Mouse (Mus musculus) cerebellum, adult 2 months (tissue): ENCODE results near the gene Lman2. TPM values are rescaled to one million over a fixed set of nuclear protein-coding genes. Genes with fewer than 3 reads are reported as not detected.

ENCODE experiments used
- DNase-seq, 2 experiments: peaks; one replicate each; pipeline ENCODE4 v3.0.0; 2021
- H3K27ac ChIP-seq: fragments of 200-500 bp; 2 replicates; pipeline ENCODE4 v1.5.1; 2012; ENCODE audit warnings: low read length, control low read depth, inconsistent platforms; ENCODE audit not compliant: insufficient read depth
- H3K27me3 ChIP-seq: fragments of 200-500 bp; 2 replicates; pipeline ENCODE4 v1.6.1; 2012; ENCODE audit warnings: inconsistent platforms, mild to moderate bottlenecking, low read length, moderate library complexity; ENCODE audit not compliant: control insufficient read depth, insufficient read depth
- H3K4me1 ChIP-seq: fragments of 200-500 bp; 2 replicates; pipeline ENCODE4 v1.6.1; 2011; ENCODE audit warnings: low read length; ENCODE audit not compliant: control insufficient read depth, insufficient read depth
- H3K4me3 ChIP-seq: fragments of 200-500 bp; replicated peaks from 2 replicates; pipeline ENCODE3; 2011; ENCODE audit warnings: mild to moderate bottlenecking, low read depth, low read length, control low read depth; ENCODE audit not compliant: insufficient read depth
- CTCF ChIP-seq: fragments of 200-500 bp; IDR thresholded peaks from 2 replicates; pipeline ENCODE4 v1.5.1; 2011; ENCODE audit warnings: low read depth, mild to moderate bottlenecking, control low read depth, low read length, moderate library complexity, borderline replicate concordance; ENCODE audit not compliant: insufficient read depth
- POLR2A ChIP-seq: fragments of 200-500 bp; IDR thresholded peaks from 2 replicates; pipeline ENCODE4 v1.6.1; 2011; ENCODE audit warnings: low read length, control low read depth, borderline replicate concordance; ENCODE audit not compliant: insufficient read depth
- WGBS: fragments of 180-500 bp; shearing (Covaris S2); methylation state at CpG from one replicate; pipeline ENCODE4 v1.1.7; 2018; 5-methylcytosine and 5-hydroxymethylcytosine counted together
- polyA plus RNA-seq: library from polyadenylated mRNA; depleted of rRNA; stranded (reverse); fragments of >200 nt; gene quantifications from 2 replicates; pipeline ENCODE4 v1.2.3, GENCODE M21; 2012

Lman2 gene
- polyA plus RNA-seq, 1 experiment, result 65.1 TPM

DNA sequence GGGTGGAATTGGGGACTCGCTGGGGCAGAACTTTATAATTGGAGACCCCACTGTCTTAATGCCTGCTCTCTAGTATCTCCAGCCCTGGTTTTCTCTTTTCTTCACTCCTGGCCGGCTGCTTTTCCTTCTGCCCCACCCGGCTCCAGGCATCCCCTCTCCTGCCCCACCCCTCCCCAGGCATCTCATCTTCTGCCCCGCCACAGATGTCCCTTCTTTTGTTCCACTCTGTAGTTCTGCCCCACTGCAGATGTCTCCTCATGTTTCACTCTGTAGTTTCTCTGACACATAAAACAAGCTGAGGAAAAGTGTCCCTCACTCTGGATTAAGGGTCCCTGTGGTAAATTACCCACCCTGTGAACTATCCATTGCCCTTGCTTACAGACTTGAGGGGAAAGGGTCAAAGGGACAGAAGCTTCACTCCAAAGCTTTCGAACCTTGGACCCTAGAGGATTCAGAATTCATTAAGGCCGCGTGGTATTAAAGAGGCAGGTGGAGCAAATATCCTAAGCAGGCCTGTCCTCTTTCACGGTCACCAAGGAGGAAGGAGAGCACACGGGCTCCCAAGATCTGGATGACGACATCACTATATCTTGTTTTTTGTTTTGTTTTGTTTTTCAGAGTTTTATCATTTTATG lies 25.1 kb downstream of the Lman2 start:
- H3K4me1 ChIP-seq, result peaks cover 3% of the 10 kb centered on the region; the same call in 1 of the 2 replicates
- WGBS, result 57% methylated on average over 10 of the region's 10 CpGs
- no peak for TF ChIP-seq POLR2A
- TF ChIP-seq CTCF, result no peak

DNA sequence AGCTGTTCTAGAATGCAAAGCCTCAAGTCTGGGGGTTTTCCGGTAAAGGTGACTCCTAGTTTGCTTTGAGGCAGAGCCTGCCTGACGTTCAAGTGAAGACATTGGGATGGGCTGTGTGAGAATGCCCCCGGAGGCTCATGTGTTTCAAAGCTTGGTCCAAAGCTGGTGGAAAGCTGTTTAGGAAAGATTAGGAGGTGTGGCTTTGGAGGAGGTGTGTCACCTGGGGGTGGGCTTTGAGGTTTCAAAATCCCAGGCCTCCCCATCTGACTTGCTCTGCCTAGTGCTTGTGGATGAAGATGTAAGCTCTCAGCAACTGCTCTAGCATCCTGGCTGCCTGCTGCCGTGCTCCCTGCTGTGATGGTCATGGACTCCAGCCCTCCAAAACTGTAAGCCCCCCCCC lies 26.9 kb downstream of the Lman2 start:
- TF ChIP-seq POLR2A, result no peak
- TF ChIP-seq CTCF, result no peak
- Histone ChIP-seq H3K27me3 (no peaks in the 10 kb centered on the region), H3K27ac (no peak overlapping the region), H3K4me3 (no peak overlapping the region), H3K4me1 (peaks cover 3% of the 10 kb centered on the region; the same call in 1 of the 2 replicates)
- 89% methylated on average over 4 of the region's 4 CpGs for WGBS
- DNase-seq, result no peak

More for the DNA sequence above, 25.1 kb downstream of the Lman2 start:
- DNase-seq, result no peak
- Histone ChIP-seq H3K4me3 (no peak overlapping the region), H3K27me3 (no peaks in the 10 kb centered on the region), H3K27ac (no peak overlapping the region)

DNA sequence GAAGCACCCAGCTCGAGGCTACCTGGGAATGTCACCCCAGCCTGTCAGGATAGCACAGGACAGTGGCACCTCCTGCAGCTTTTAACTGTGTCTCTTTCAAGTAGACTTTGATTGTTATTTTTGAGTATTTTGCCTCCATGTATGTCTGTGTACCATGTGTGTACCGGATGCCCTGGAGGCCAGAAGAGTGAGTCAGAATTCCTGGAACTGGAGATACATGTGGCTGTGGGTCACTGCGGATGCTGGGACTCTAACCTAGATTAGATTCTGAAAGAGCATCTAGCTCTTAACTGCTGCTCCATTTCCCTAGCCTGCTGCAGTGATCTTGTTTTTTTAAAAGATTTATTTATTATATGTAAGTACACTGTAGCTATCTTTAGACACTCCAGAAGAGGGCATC lies 30.3 kb downstream of the Lman2 start:
- no peak overlapping the region for H3K27ac ChIP-seq
- H3K4me1 ChIP-seq, result peaks cover 4% of the 10 kb centered on the region
- TF ChIP-seq POLR2A (no peak), CTCF (no peak)
- H3K27me3 ChIP-seq, result no peaks in the 10 kb centered on the region
- DNase-seq, result no peak
- WGBS, result 84% methylated on average over 3 of the region's 3 CpGs
- no peak overlapping the region for H3K4me3 ChIP-seq

DNA sequence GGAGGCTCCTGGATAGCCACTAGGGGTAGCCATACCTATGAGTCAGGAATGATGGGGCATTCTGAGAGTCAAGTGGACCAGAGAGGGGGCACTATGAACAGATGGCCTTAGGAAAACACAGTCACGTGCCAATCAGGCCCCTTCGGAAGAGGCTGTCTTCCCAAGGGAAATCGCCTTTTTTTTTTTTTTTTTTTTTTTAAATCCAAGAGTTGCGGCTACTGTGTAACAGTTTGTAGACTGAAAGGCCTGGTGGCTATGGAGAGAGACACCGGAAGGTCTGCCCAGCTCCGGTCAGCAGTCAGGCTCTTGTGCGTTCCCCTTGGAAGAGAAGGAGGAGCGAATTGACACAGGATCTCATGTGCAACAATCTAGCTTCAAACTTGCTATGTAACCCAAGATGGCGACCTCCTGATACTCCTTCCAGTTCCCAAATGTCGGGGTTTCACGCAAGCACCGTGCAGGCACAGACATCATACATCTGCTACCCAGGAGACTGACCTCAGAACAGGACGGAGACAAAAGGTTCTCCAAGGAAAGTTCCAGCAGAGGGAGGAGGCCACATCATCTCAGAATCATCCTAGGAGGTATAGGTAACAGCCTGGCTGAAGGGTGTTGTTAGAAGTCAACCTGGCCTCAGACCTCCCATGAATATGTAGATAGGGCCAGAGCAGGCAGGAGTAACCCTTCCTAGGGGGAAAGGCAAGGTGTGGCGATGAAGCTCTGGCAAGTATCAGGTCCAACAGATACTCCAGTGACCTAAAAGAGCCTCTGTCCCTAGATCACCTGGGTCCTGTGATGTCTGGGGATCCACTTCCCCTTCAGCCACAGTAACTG lies 31.8 kb downstream of the Lman2 start:
- Histone ChIP-seq H3K4me1 (peaks cover 8% of the 10 kb centered on the region), H3K27ac (no peak overlapping the region), H3K27me3 (no peaks in the 10 kb centered on the region), H3K4me3 (peak overlapping the region; percentile 67)
- TF ChIP-seq POLR2A (no peak), CTCF (no peak; the same call in 1 of the 2 replicates)
- WGBS, result 36% methylated on average over 14 of the region's 14 CpGs
- DNase-seq, result no peak

DNA sequence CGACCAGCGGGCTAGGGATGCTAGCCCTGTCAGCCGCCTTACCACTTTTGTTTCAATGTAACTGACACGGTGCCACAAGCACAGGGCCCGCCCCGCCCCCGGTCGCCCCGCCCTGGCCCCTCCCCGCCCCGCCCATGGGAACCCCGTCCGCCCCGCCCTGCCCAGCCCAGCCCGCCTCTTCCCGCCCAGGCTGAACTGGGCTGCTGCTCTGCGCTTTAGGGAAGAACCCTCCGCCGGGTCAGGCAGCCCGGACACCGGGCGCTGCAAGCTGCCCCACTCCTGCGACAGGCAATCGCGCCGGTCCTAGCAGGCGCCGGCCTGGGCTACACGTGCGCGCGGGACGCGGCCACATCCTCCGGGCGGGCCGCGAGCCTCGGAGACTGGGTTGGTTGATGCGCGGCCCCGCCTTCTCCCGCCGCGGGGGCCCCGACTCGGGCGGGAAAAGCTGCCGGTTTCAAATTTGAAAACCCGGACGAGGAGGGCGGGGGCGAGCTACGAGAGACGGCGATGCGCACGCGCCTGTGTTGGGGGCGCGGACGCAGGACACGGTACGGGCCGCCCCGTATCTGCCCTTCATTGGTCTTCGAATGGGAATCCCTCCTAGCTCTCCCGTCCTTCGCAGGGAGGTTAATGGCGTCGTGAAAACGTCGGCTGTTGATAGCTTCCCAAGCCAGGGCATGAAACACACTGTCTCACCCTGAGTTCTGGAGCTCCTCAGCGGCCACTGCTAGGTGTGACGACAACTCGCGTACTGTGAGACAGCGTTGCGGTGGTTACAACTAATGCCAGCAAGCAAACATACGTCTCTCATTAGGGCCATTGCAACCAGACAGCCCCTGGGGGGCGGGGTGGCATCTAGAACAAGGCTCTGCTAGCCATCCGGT lies 32.7 kb downstream of the Lman2 start, which contains the start of gene Mxd3:
Gene Mxd3 (minus strand): TSS at position 141 of the 884 bp plus-strand sequence.
- peak within 1 kb of the TSS; percentile 67 for H3K4me3 ChIP-seq
- DNase-seq, result peak; percentile 69 to 79
- peaks cover 8% of the 10 kb centered on the region for H3K4me1 ChIP-seq
- no peaks in the 10 kb centered on the region for H3K27me3 ChIP-seq
- H3K27ac ChIP-seq, result no peak within 1 kb of the TSS
- WGBS, result under 1% methylated on average over 79 of the region's 82 CpGs
- TF ChIP-seq CTCF (0 out of 2 replicates have a peak, but pooled peaks have one; percentile 27), POLR2A (no peak)

DNA sequence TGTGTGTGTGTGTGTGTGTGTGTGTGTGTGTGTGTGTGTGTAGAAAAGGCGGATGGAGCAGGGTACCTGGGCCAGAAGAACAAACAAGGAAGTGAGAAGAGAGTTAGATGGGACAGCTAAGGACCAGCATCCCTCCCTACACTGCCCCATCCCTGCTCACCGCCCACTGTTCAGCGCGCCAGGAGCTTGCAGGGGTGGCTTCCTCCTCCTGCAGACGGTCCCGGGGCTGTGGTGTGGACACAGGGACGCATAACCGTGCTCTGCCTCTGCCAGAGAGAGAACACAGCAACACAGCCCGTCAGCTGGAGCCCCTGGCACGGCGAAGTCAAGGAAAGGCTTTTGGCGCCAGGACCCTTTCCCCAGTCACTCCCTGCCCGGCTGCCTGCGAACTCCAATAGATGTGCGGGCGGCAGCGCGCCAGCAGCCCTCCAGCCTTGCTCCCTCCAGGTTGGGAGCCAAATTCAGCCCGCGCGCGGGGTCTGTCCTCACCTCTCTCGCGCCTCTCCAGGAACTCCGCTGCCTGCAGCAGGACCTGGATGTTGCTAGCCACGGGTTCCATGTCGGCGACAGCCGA lies 33.4 kb downstream of the Lman2 start:
- Histone ChIP-seq H3K27me3 (no peaks in the 10 kb centered on the region), H3K4me3 (peak overlapping the region; percentile 31), H3K27ac (no peak overlapping the region), H3K4me1 (peaks cover 8% of the 10 kb centered on the region)
- under 1% methylated on average over 29 of the region's 29 CpGs for WGBS
- TF ChIP-seq CTCF, result no peak
- no peak for TF ChIP-seq POLR2A
- DNase-seq, result peak in 1 of 2 experiments; percentile 49

DNA sequence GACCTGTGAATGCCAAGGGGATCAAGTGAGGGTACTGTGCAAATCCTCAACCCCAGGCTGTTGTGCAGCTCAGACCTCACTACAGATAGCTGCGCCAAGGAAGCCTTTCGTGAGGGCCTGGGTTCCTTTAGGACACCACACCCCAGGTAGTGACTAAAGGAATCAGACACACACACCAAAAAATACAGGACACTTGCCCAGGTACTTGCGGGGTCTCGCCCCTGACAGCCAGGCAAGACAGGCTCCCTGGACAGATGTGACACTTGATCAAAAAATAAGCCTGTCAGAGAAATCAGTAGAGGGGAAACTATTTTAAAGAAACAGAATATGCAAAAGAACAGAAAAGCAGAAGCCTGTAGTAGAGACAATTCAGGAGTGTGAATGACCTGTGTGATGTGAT lies 33.9 kb downstream of the Lman2 start:
- H3K27ac ChIP-seq, result no peak overlapping the region
- no peaks in the 10 kb centered on the region for H3K27me3 ChIP-seq
- H3K4me3 ChIP-seq, result no peak overlapping the region
- TF ChIP-seq CTCF (no peak), POLR2A (no peak)
- peaks cover 8% of the 10 kb centered on the region for H3K4me1 ChIP-seq
- no peak for DNase-seq
- WGBS, result 60% methylated on average over 4 of the region's 4 CpGs
